Mouse (Mus musculus): Measurements from ENCODE around the gene Notch3.

DNA sequence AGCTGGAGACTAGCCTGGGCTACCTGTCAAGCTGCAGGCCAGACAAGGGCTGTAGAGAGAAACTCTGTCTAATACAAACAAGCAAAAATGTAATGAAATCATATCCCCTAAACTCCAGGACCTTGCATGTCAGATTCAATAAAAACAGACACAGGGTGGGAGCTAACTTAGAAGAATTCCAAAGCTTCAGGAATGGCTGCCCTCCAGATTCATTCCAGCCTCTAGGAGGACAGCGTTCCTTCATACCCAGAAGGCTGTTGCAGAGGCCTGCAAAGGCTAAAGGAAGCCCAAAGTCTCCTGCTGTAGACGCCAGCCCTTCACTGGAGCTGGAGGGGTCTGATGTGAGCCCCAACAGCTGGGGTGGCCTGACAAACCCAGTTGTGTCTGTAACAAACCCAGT is 60.3 kb downstream of the Notch3 start:
- TF ChIP-seq CTCF (IDR thresholded peaks at IDR 0.05; ENCODE audit: control insufficient read depth, insufficient read depth, low read length): no peak
- TF ChIP-seq POLR2A (IDR thresholded peaks at IDR 0.05; ENCODE audit: borderline replicate concordance, control insufficient read depth, low read depth, low read length): no peak
